Mouse (Mus musculus) retina, postnatal 7 days (tissue): ENCODE data around the gene Ccdc62.

Source experiments
- DNase-seq: peaks from one replicate; pipeline ENCODE4 v3.0.0-alpha.2; 2012; ENCODE audit warnings: low read depth, low spot score

The Ccdc62 gene

GRCm38 (mm10) chr5:123930508-123930989 is at the start of gene Ccdc62:
Gene Ccdc62 (plus strand): TSS chr5:123930679.
- peak; percentile 94 for DNase-seq

DNA sequence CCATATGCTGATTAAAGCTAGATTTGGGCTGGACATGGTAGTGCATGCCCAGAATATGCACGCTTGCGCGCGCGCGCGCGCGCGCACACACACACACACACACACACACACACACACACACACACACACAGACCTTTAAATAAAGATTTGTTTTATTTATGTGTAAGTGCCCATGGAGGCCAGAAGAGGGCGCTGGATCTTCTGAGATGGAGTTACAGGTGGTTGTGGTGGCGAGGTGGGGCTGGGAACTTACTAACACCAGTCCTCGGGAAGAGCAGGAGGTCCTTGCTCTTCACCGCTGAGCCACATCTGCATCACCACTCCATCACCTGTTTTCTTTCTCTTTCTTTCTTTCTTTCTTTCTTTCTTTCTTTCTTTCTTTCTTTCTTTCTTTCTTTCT is 49.7 kb upstream of the Ccdc62 start:
- no peak for DNase-seq

DNA sequence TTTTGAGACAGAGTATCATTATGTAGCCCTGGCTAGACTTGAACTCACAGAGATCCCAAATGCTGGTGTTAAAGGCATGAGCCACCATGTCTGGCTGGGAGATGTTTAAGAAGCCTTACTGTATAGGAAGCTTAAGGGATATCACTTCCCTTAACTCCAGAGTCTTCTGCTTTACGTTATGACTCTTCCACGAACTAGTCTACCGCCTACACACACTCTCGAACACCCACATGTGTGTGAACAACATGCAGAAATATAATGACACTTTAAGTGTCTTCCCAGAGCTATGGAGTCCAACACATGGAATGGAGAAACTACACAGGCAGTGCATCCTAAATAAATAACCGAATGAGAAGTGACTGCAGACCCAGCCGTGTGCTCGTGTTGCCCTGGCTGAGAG is 46.6 kb upstream of the Ccdc62 start:
- DNase-seq, result no peak

DNA sequence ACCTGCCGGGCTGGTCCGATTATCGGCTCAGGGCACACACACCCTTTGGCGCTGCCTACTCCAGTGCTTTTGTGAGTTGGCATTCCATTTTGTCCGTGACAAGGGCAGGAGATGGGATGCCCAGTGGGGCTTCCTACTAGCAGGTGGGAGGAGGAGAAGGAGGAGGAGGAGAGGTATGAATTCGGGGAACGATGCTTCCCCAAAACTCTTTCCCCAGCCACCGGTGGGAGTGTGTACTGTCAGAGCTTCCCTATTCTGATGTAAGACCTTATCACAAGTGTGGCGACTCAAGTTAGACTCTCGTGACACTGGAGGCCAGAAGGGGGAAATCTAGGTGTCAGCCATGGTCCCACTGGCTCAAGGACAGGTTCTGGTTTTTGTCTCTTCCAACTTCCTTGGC is 46.1 kb upstream of the Ccdc62 start:
- no peak for DNase-seq

- DNase-seq, result no peak
These were observed 44.1 kb upstream of the Ccdc62 start for GRCm38 (mm10) chr5:123886365-123886764.

GRCm38 (mm10) chr5:123890312-123890711 is 40.2 kb upstream of the Ccdc62 start:
- no peak for DNase-seq

DNA sequence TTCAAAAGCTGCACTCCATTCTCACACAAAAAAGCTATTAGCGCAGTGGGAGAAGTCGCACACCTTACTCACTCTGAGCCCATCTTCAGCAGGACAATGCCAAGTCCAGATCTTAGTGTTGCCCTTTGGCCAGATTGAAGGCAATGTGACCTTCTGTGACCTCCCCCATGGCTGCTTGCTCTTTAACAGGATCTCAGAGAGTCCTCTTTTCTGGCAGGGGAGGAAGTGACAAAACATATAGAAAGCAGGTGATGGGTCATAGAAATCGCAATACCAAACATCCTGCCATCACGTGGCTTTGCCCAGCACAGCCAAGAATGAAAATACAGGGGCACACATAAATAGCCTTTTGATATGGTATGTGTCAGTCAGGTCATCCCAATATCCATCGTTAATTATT is 39.5 kb upstream of the Ccdc62 start:
- DNase-seq, result no peak

- no peak for DNase-seq
These were observed 38.8 kb upstream of the Ccdc62 start for GRCm38 (mm10) chr5:123891669-123892068.

GRCm38 (mm10) chr5:123893520-123893919 is 37.0 kb upstream of the Ccdc62 start:
- no peak for DNase-seq

GRCm38 (mm10) chr5:123896395-123896794 is 34.1 kb upstream of the Ccdc62 start:
- no peak for DNase-seq

GRCm38 (mm10) chr5:123897352-123897751 is 33.1 kb upstream of the Ccdc62 start:
- DNase-seq, result no peak

- DNase-seq, result no peak
These were observed 26.3 kb upstream of the Ccdc62 start for GRCm38 (mm10) chr5:123904059-123904672.

- DNase-seq, result no peak
These were observed 24.1 kb upstream of the Ccdc62 start for GRCm38 (mm10) chr5:123906146-123906975.

DNA sequence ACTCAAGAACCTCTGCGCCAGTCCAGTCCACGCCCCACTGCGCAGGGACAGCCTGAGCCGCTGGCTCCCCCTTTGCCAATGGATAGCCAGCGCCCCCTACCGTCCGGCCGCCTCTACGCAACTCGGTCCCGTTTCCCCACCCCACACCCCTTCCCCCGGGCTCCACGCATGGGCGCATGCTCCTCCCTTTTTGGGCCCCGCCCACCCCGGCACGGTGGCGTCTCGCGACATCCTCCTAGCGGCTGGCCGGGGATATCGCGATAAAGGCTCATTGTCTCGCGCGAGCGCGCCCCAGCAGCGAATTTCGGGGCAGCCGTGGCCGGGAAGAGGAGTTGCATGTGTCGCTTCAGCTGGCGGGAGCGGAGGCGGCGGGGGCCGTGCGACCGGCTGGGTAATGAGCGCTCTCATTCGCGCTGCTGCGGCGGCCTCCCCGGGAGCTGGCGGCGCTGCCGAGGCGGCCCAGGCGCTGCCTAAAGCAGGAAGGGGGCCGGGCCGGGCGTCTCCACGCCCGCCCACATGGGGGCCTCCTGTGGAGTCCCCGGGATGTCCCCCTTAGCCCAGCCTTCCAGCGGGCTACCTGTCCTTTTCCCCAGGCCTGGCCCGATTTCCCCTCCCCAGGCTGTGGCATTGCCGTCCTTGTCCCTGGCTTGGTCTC is 23.4 kb upstream of the Ccdc62 start, which contains the start of gene Denr:
Gene Denr (plus strand): TSS at position 200 of the 655 bp plus-strand sequence.
- DNase-seq, result peak; percentile 99

- no peak for DNase-seq
These were observed 22.9 kb upstream of the Ccdc62 start for GRCm38 (mm10) chr5:123907631-123907977.

- no peak for DNase-seq
These were observed 15.6 kb upstream of the Ccdc62 start for GRCm38 (mm10) chr5:123914852-123915251.

- DNase-seq, result no peak
These were observed 8.4 kb upstream of the Ccdc62 start for GRCm38 (mm10) chr5:123922112-123922511.

- no peak for DNase-seq
These were observed 3.4 kb upstream of the Ccdc62 start, which contains the start of gene Gm43518 for GRCm38 (mm10) chr5:123927118-123927517. Gene Gm43518 (plus strand): TSS chr5:123927418.

- DNase-seq, result no peak
These were observed 652 bp downstream of the Ccdc62 start for GRCm38 (mm10) chr5:123931131-123931530.

DNA sequence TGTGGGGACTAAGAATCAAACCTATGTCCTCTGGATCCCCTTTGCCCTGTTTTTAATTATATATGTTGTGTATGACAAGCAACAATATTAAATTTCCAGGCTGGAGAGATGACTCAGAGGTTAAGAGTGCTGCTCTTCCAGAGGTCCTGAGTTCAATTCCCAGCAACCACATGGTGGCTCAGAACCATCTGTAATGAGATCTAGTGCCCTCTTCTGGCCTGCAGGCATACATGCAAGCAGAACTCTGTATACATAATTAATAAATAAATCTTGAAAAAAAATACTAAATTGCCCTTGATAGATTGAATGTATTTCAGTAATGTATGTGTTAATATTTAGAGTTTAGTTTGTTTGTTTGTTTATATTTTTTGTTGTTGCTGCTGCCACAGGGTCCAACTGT is 2.4 kb downstream of the Ccdc62 start:
- no peak for DNase-seq

GRCm38 (mm10) chr5:123933556-123933955 is 3.1 kb downstream of the Ccdc62 start:
- DNase-seq, result no peak

GRCm38 (mm10) chr5:123933957-123934591 is 3.6 kb downstream of the Ccdc62 start:
- DNase-seq, result no peak
